Mouse (Mus musculus): ENCODE results near the gene Vapb.

Vapb gene

GRCm38 (mm10) chr2:173789945-173790804 is 52.9 kb downstream of the Vapb start:
- DNase-seq (ENCODE audit: extremely low spot score, low read depth, low spot score): no peak

DNA sequence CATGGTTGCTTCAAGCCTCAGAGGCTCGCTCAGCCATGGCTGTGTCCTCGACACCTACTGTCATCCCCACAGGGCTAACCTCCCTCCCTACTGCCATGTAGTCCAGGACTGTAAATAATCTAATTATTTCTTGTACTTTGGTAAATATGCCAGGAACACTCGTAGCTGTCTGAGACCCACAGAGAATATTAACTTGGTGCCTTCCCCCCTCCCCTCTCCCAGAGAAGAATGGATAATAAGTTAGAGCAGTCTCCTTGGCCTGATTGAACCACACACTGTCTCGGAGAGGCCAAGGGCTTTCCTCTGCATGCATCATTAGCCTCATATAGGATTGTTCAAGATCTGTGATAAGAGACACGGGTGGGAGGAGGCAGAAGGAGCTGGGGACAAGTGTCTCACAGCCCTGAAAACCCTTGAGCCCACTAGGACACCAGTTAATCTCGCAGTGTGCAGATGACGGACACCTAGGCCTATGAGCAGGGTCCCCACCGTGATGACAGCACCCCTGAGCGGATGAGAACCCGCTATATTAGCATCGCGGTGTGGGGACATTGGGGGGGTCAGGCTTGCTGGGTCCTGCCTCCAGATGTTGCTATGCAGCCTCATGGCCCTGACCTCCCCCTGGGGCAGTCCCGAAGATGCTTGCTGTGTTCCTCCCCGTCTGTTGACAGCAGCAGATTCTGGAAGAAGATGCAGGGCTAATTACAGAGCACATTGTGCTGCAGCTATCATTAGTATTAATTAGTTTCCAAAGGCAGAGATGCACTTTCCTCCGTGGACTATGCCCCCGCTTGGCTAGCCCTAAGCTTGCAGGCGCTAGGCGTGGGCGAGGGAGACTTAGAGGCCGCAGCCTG is 54.8 kb downstream of the Vapb start:
- DNase-seq (ENCODE audit: extremely low spot score, low read depth, low spot score): no peak

- no peak for DNase-seq (ENCODE audit: extremely low spot score, low read depth, low spot score)
Observed at GRCm38 (mm10) chr2:173794018-173794417, 56.7 kb downstream of the Vapb start.

DNA sequence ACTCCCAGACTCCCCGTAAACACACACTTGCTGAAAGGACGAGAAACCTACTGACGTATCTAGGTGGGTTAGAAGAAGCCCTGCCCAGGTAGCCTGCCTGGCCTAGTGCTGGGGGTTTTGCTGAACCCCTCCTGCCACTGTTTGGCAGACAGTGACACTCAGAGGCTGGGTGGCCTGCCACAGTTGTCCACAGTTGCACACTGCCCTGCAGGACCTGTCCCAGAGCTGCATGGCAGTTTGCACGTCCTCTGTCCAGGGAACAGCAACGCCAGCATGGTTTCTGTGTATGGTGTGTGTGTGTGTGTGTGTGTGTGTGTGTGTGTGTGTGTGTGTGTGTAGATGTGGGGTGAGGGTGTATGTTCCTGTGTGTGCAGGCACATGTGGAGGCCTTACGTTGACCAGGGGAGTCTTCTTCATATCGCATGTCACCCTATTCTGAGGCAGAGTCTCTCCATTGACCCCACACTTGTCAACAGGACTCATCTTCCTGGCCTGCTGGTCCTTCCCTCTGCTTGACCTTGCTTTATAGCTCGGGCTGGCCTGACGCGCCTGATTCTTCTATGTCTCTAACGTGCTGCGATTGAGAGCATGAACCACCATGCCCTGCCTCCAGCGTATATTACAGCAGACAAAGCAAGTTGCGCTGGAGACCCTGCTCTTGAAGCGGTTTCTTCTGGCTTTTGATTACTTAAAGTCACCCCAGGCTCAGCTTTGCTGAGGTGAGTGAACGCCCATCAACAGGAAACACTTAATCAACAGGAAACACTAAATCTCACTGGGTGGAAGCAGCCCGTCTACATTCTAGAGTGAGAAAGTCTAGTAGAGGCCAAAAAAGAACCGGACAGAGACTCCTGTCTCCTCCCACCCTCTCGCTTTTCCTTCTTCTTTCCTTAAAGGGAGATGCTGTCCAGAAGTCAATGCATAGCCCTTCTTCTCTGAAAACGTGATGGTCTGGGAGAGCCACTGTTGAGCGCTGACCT is 57.5 kb downstream of the Vapb start:
- no peak for DNase-seq (ENCODE audit: extremely low spot score, low read depth, low spot score)

DNA sequence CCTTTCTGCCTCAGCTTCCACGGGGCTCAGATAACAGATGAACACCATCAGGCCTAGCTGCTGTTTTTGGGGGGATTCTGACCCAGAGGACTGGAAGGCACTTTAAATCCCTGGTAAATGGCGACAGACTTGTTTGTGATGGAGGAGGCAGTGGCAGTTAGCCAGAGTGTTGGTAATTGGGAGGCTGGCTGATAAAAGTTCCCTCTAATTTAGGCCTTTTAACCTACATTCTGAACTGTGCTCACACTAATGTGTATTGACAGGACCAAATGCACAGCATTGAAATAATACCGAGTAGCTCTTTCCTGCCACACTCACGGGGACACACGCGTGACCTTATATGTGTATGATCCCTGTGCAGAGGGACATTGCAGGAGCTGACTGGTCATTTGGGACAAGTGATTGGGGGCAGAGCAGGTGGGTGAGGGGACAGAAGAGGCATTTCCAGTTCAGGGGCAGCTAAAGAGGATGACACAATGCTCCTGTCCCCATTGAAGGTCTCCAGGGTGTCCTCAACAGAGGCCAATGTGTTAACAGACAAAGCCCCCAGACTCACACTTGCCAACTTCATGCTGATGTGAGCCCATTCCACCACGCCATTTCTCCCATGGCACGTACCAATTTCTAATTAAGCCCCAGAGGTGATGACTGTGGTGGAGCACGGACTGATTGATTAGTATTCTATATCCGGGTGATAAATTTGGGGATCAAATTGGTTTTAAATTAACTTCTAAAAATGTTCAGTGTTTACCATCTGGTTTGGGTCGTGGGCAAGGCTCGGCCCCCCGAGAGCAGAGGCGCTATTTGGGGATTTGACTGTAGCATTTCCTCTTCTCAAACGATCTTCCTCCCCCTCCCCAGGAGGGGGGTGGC is 58.7 kb downstream of the Vapb start:
- DNase-seq (ENCODE audit: extremely low spot score, low read depth, low spot score): no peak

- no peak for DNase-seq (ENCODE audit: extremely low spot score, low read depth, low spot score)
Observed at GRCm38 (mm10) chr2:173796674-173796963, 59.3 kb downstream of the Vapb start.

DNA sequence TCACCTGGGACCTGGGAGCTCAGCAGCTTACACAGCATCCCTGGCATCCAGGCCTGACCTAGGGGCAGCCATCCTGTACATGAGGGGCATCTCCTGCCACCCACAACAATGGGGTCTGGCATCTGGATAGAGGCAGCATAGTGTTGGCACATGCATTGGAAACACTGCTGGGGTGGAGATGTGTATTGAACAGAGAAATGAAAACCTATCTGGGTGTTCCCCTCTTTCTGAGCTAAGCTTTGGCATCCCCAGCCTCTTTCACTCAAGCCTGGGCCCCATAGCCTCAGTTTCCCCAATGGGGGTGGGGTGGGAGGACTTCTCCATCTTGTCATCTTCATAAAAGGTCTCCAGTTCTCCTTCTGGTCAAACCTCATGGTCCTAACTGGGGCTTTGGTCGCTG is 62.2 kb downstream of the Vapb start:
- DNase-seq (ENCODE audit: extremely low spot score, low read depth, low spot score): no peak

DNA sequence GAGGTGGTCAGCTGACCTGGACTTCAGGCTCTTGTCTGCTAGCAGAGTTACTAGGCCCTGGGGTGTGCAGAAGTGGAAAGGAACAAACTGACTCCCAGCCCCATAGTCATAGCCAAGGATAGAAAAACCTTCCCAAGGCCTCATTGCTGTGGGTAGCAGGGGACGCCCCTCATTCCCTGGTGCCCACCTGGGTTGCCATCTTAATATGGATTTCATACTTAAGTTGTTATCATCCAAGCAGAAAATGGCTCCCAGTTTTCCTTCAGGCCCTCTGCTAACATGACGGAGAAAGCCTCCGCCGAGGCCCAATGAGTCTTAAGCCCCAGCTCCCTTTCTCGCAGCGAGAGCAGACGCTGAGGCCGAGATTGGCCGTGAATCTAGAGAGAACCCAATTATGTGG is 63.3 kb downstream of the Vapb start:
- DNase-seq (ENCODE audit: extremely low spot score, low read depth, low spot score): no peak

- no peak for DNase-seq (ENCODE audit: extremely low spot score, low read depth, low spot score)
Observed at GRCm38 (mm10) chr2:173801405-173801876, 64.1 kb downstream of the Vapb start.

GRCm38 (mm10) chr2:173802176-173802575 is 64.9 kb downstream of the Vapb start:
- DNase-seq (ENCODE audit: extremely low spot score, low read depth, low spot score): no peak

- DNase-seq (ENCODE audit: extremely low spot score, low read depth, low spot score): no peak
Observed at GRCm38 (mm10) chr2:173802956-173803355, 65.6 kb downstream of the Vapb start.

DNA sequence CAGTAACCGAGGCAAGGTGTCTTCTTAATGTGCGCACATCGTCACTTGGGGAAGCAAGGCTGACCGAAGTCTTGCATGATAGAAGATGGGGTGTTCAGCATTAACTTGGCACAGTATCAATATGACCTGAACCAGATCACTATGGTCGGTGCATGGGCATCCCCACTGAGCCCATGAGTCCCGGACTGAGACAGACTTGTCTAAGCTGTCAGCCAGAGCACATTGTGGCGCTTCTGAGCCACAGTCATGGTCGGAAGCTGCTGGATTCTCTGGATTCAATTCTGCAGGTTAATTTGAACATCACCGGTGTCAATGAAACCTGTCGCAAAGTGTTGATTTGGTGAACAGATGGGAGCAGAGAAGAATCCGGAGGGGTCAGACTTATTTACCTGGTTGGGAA is 66.5 kb downstream of the Vapb start:
- no peak for DNase-seq (ENCODE audit: extremely low spot score, low read depth, low spot score)

- DNase-seq (ENCODE audit: extremely low spot score, low read depth, low spot score): no peak
Observed at GRCm38 (mm10) chr2:173806621-173807020, 69.3 kb downstream of the Vapb start.

DNA sequence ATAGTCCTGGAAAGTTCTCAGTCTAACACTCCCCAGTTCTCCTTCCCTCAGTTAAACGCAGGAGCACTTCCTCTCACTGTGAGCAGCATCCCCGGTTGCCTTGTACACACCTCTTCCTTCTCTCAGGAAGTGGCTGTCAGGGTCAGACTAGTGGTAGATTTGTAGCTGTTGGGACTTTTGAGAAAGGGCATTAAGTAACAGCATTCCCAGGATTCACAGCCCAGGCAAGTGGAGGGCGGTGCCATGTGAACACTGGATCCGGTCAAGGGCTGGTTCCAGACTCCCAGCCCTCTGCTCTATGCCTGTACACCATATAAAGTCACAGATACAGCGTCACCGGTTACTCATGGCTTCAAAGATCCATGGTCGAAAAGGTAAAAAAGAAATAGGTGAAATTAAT is 71.6 kb downstream of the Vapb start:
- DNase-seq (ENCODE audit: extremely low spot score, low read depth, low spot score): no peak

GRCm38 (mm10) chr2:173810036-173810850 is 72.9 kb downstream of the Vapb start:
- no peak for DNase-seq (ENCODE audit: extremely low spot score, low read depth, low spot score)

- no peak for DNase-seq (ENCODE audit: extremely low spot score, low read depth, low spot score)
Observed at GRCm38 (mm10) chr2:173810851-173811130, 73.5 kb downstream of the Vapb start.

DNA sequence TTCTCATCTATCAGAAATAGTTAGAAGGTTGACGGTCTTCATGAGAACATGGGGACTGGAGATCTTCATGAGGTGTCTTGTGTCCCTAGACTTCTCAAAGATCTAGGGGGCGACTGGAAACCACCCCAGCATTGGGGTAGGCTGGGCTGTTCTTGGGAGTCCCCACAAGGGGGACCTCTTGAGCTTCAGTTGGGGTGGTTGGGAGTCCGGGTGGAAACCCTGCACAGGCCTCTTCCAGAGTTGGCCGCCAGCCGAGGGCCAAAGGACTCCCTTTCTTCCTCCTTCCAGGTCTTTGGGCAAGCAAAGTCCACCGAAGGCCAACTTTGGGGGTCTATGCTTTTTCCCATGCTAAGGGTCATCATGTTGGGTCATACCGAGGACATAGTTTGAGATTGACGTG is 74.5 kb downstream of the Vapb start:
- DNase-seq (ENCODE audit: extremely low spot score, low read depth, low spot score): no peak

DNA sequence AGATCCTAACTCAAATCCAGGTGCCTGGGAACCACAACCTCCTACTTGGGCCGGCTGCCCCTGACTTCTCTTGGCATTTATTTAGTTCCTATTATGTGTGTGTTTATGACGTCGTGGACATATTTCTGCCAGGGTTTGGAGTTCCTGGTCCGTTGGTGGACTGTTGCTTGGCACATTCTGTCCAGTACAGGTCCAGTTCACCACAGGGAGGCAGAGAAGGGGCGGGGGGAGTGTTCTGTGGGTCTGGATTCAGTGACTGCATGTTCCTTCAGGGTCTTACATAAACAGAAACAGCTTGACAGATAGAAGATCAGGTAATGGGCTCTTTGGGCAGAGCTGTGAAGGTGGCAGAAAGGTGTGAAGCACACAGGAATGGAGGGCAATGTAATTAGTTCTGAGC is 75.8 kb downstream of the Vapb start:
- no peak for DNase-seq (ENCODE audit: extremely low spot score, low read depth, low spot score)

GRCm38 (mm10) chr2:173826287-173826686 is 89.0 kb downstream of the Vapb start:
- no peak for DNase-seq (ENCODE audit: extremely low spot score, low read depth, low spot score)

Data from hindlimb bud, embryonic 11.5 days (tissue).